Mouse (Mus musculus) heart, postnatal 14 days (tissue): ENCODE results near the gene Pde4c. TPM values are rescaled to one million over a fixed set of nuclear protein-coding genes. Genes with fewer than 3 reads are reported as not detected.

Experiments used
- microRNA-seq, 2 experiments: library from miRNA; unstranded; fragments of <30 nt; microRNA quantifications; one replicate each; pipeline ENCODE4 v1.2.0; 2021 to 2022
- total RNA-seq, 2 experiments: library from RNA; stranded (reverse); gene quantifications; 2 replicates each; pipeline ENCODE4 v1.2.3; 2021

Pde4c gene
- total RNA-seq, 2 experiments from 2014 or later, result 4.5 to 4.6 TPM

Small RNA genes within 50 kb of the gene (microRNA-seq; reads per million reads assigned to microRNA genes)
- 1.3 to 59.4 reads per million in 2 experiments for gene Mir7240

Other genes with a start within 250 kb of the Pde4c start
- gene Klhl26, start 246.8 kb upstream of the Pde4c start, total RNA-seq, result 1 to 10 TPM; 5.5 to 6.9 TPM
- not detected for gene Tmem59l, start 236.4 kb upstream of the Pde4c start, total RNA-seq
- under 1 TPM; 0.22 to 0.29 TPM for gene Crlf1, start 230.6 kb upstream of the Pde4c start, total RNA-seq
- gene Rex1bd, start 217.0 kb upstream of the Pde4c start, total RNA-seq, result 100 to 1,000 TPM; 105 TPM
- 1,000 to 10,000 TPM; 1,458 to 1,541 TPM for gene Uba52, start 212.9 kb upstream of the Pde4c start, total RNA-seq
- gene Fkbp8, start 196.0 kb upstream of the Pde4c start, total RNA-seq, result 100 to 1,000 TPM; 150 to 163 TPM
- 10 to 100 TPM; 75.3 to 76.6 TPM for gene Kxd1, start 195.8 kb upstream of the Pde4c start, total RNA-seq
- gene Ell, start 184.3 kb upstream of the Pde4c start, total RNA-seq, result 10 to 100 TPM; 15.5 to 16.5 TPM
- 10 to 100 TPM; 25.8 to 27.7 TPM for gene Isyna1, start 129.3 kb upstream of the Pde4c start, total RNA-seq
- gene Ssbp4, start 114.8 kb upstream of the Pde4c start, total RNA-seq, result 10 to 100 TPM; 39.7 to 46.4 TPM
- 1 to 10 TPM; 1.8 to 2.5 TPM for gene Lrrc25, start 107.6 kb upstream of the Pde4c start, total RNA-seq
- gene Gdf15, start 91.3 kb upstream of the Pde4c start, total RNA-seq, result 1 to 10 TPM in 1 of 2 experiments, under 1 TPM in 1; 0.41 to 1.6 TPM
- gene Pgpep1, start 63.3 kb upstream of the Pde4c start, total RNA-seq, result 10 to 100 TPM; 38.4 to 46.8 TPM
- gene Lsm4, start 50.5 kb upstream of the Pde4c start, total RNA-seq, result 10 to 100 TPM; 75.0 to 76.5 TPM
- 100 to 1,000 TPM; 159 to 162 TPM for gene Jund, start 24.8 kb upstream of the Pde4c start, total RNA-seq
- under 1 TPM; 0.10 to 0.12 TPM for gene Iqcn, start 20.3 kb upstream of the Pde4c start, total RNA-seq
- not detected for gene Gm3336, start 5.2 kb upstream of the Pde4c start, total RNA-seq
- gene Rab3a, start 31.0 kb downstream of the Pde4c start, total RNA-seq, result 10 to 100 TPM; 51.6 to 51.9 TPM
- 10 to 100 TPM; 29.3 to 29.9 TPM for gene Mpv17l2, start 37.2 kb downstream of the Pde4c start, total RNA-seq
- gene Pik3r2, start 53.0 kb downstream of the Pde4c start, total RNA-seq, result 10 to 100 TPM; 31.4 to 33.1 TPM
- 10 to 100 TPM in 1 of 2 experiments, 1 to 10 TPM in 1; 9.4 to 11.1 TPM for gene Mast3, start 81.3 kb downstream of the Pde4c start, total RNA-seq
- under 1 TPM; 0.12 to 0.59 TPM for gene Il12rb1, start 84.7 kb downstream of the Pde4c start, total RNA-seq
- 10 to 100 TPM; 22.4 to 23.9 TPM for gene Arrdc2, start 116.0 kb downstream of the Pde4c start, total RNA-seq
- 1 to 10 TPM; 3.8 to 4.0 TPM for gene Kcnn1, start 139.5 kb downstream of the Pde4c start, total RNA-seq
- 10 to 100 TPM; 38.8 to 40.1 TPM for gene Ccdc124, start 150.2 kb downstream of the Pde4c start, total RNA-seq
- gene Slc5a5, start 169.0 kb downstream of the Pde4c start, total RNA-seq, result under 1 TPM in 1 of 2 experiments, not detected in 1; 0.07 TPM
- gene Rpl18a, start 173.7 kb downstream of the Pde4c start, total RNA-seq, result 100 to 1,000 TPM; 901 to 988 TPM
- gene Map1s, start 182.2 kb downstream of the Pde4c start, total RNA-seq, result 10 to 100 TPM; 20.5 to 24.8 TPM